Mouse (Mus musculus) liver, embryonic 14.5 days (tissue): ENCODE measurements around the gene Gpr12.
"Not testable (repeated sequence)": the region's sequence is repeated elsewhere in the genome, so short reads cannot be mapped to it uniquely, and the experiment has no call there.

Experiments
- CTCF ChIP-seq: IDR thresholded peaks from 2 replicates; pipeline ENCODE4 v1.5.1; 2016; ENCODE audit warnings: antibody characterized with exemption, low read depth, control low read depth
- EP300 ChIP-seq: IDR thresholded peaks from 2 replicates; pipeline ENCODE4 v1.6.1; 2016; ENCODE audit warnings: antibody characterized with exemption, low read depth

DNA sequence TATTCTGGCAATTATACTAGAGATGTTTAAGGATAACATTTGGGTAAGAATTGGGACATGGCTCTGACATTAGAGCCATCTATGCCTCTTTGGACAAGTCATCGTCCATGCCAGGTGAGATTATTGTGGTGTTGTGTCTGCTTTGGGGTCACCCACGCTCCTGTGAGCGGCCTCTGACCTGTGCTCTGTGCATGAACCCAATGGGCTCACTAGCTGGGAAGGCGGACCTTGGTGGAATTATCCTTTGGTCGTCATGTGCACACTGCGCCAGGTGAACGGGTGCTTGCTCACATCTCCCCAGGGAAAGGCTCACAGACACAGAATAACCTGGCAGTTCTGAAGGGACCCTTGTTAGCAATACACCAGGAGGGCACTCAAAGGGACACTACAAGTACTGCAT, 14.2 kb upstream of the Gpr12 start:
- TF ChIP-seq CTCF, EP300: not testable (repeated sequence)
